In the genomic region with DNA sequence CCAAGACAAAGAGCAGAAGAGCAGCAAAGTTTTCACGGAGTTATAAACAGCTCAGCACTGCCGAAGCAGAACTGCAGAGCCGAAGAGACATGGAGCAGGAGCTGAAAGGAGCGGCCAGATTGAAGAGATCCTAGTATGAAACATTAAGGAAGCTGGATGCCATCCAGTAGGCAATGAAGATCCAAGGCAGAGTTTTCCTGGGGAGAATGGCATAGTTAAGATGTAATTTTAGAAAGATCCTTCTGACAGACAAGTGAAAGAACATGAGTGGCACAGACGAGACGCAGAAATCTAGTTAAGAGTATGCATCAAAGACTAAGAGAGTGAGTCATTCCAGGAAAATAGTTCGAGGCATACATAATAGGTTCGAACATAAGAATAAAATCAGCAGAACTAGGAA, we compare ENCODE assay signal across 15 mouse cellular contexts.
DNase-seq lines count a peak whose midpoint lies in the region; ATAC-seq and TF ChIP-seq lines count a peak whose summit lies in the region.
"Had no signal": no experiment of that assay in that cellular context is flagged by ENCODE, and none has a peak within 500 bp of the region (broad histone marks: within the 10 kb centered on the region; RNA-seq: fewer than 3 reads in every experiment).

No protein-coding gene starts in this region.

- no peak overlapping the region for H3K4me3 ChIP-seq in forebrain, embryonic 13.5 days
- no peak overlapping the region for H3K4me3 ChIP-seq in forebrain, embryonic 12.5 days (replicated peaks)
- H3K4me3 ChIP-seq in heart, postnatal 0 days (ENCODE audit: low read depth, low read length), result peak overlapping the region; percentile 27; the same call in 1 of the 2 replicates
- H3K4me3 ChIP-seq: hindbrain, embryonic 12.5 days; limb, embryonic 12.5 days had no signal

- intact Hi-C loops in heart, postnatal 25 days (cut with DNase I), result no loop called here
- intact Hi-C loops in left cerebral cortex, postnatal 4 days (cut with DNase I), result no loop called here

- no peak overlapping the region for H3K9ac ChIP-seq in forebrain, embryonic 13.5 days
- no peak overlapping the region for H3K9ac ChIP-seq in forebrain, embryonic 12.5 days
- no peak overlapping the region for H3K9ac ChIP-seq in heart, postnatal 0 days (replicated peaks; ENCODE audit: low read depth, low read length)
- H3K9ac ChIP-seq: hindbrain, embryonic 12.5 days; limb, embryonic 12.5 days; liver, postnatal 0 days had no signal

- no peaks in the 10 kb centered on the region for H3K4me1 ChIP-seq in forebrain, embryonic 13.5 days
- H3K4me1 ChIP-seq in forebrain, embryonic 12.5 days, result no peaks in the 10 kb centered on the region
- no peaks in the 10 kb centered on the region for H3K4me1 ChIP-seq in heart, postnatal 0 days (ENCODE audit: control insufficient read depth, insufficient read depth)
- H3K4me1 ChIP-seq: hindbrain, embryonic 12.5 days; limb, embryonic 12.5 days had no signal

- H3K9me3 ChIP-seq in forebrain, embryonic 13.5 days (replicated peaks), result no peaks in the 10 kb centered on the region
- H3K9me3 ChIP-seq in forebrain, embryonic 12.5 days, result no peaks in the 10 kb centered on the region
- no peaks in the 10 kb centered on the region for H3K9me3 ChIP-seq in heart, postnatal 0 days (replicated peaks; ENCODE audit: control insufficient read depth, low read length)
- H3K9me3 ChIP-seq: hindbrain, embryonic 12.5 days; limb, embryonic 12.5 days had no signal

- no peak for DNase-seq in heart, postnatal 0 days (ENCODE audit: low spot score)
- DNase-seq in heart, postnatal 25 days (ENCODE audit: low spot score), result no peak
- DNase-seq in NIH3T3 (ENCODE audit: low read depth), result peak; percentile 7
- DNase-seq in left cerebral cortex, postnatal 4 days, result peak; percentile 5
- no peak for DNase-seq in gastrocnemius, adult 18-20 months (ENCODE audit: low spot score)
- DNase-seq: kidney, adult 11 months; kidney, postnatal 4 days; liver, postnatal 0 days; thymus, postnatal 14 days had no signal

- 82% methylated on average over 8 of the region's 8 CpGs for WGBS in forebrain, embryonic 13.5 days
- 85% methylated on average over 8 of the region's 8 CpGs for WGBS in forebrain, embryonic 12.5 days
- WGBS in heart, postnatal 0 days, result 42% methylated on average over 8 of the region's 8 CpGs

- 0 out of 2 replicates have a peak, but pooled peaks cover 2% of the 10 kb centered on the region for H3K36me3 ChIP-seq in forebrain, embryonic 13.5 days (ENCODE audit: poor library complexity, severe bottlenecking)
- 0 out of 2 replicates have a peak, but pooled peaks cover 4% of the 10 kb centered on the region for H3K36me3 ChIP-seq in forebrain, embryonic 12.5 days (replicated peaks)
- H3K36me3 ChIP-seq in heart, postnatal 0 days (replicated peaks; ENCODE audit: control insufficient read depth, insufficient read depth, low read length), result no peaks in the 10 kb centered on the region

- no peak for TF ChIP-seq CTCF in heart, postnatal 0 days (IDR thresholded peaks at IDR 0.05; ENCODE audit: low read depth)

- peak overlapping the region; percentile 14 for H3K27ac ChIP-seq in forebrain, embryonic 13.5 days
- no peak overlapping the region for H3K27ac ChIP-seq in forebrain, embryonic 12.5 days
- no peak overlapping the region for H3K27ac ChIP-seq in heart, postnatal 0 days (ENCODE audit: low read depth)
- H3K27ac ChIP-seq: hindbrain, embryonic 12.5 days; limb, embryonic 12.5 days had no signal

- no peak overlapping the region for H3K4me2 ChIP-seq in forebrain, embryonic 13.5 days
- no peak overlapping the region for H3K4me2 ChIP-seq in forebrain, embryonic 12.5 days
- peak overlapping the region; percentile 39 for H3K4me2 ChIP-seq in heart, postnatal 0 days (ENCODE audit: low read depth, low read length)
- H3K4me2 ChIP-seq: hindbrain, embryonic 12.5 days; limb, embryonic 12.5 days had no signal

- no peaks in the 10 kb centered on the region for H3K27me3 ChIP-seq in forebrain, embryonic 13.5 days
- H3K27me3 ChIP-seq in forebrain, embryonic 12.5 days, result no peaks in the 10 kb centered on the region
- H3K27me3 ChIP-seq in heart, postnatal 0 days (ENCODE audit: control insufficient read depth, insufficient read depth, low read length), result no peaks in the 10 kb centered on the region
- H3K27me3 ChIP-seq: hindbrain, embryonic 12.5 days; limb, embryonic 12.5 days; Patski had no signal

- peak; percentile 27; the same call in 1 of the 2 replicates for ATAC-seq in forebrain, embryonic 13.5 days
- ATAC-seq in forebrain, embryonic 12.5 days (ENCODE audit: low FRiP score), result no peak
- ATAC-seq in heart, postnatal 0 days (ENCODE audit: insufficient read depth, low read depth), result no peak
- no peak for ATAC-seq in CD4-positive, CD25-positive, alpha-beta regulatory T cell, adult 4 months
- ATAC-seq: liver, postnatal 0 days; Patski had no signal

- no peak for TF ChIP-seq EP300 in heart, postnatal 0 days (IDR thresholded peaks at IDR 0.05; ENCODE audit: low read depth)

Comparison
In these comparisons a context has a peak if more than half of its experiments do, and no peak if none do; other contexts are left out.
1. DNase-seq: peak in NIH3T3 (single experiment) and left cerebral cortex, postnatal 4 days (single experiment); none in heart, postnatal 0 days (single experiment), heart, postnatal 25 days (single experiment) and gastrocnemius, adult 18-20 months (single experiment).